Mouse (Mus musculus): ENCODE data around the gene BC017158. TPM values are rescaled to one million over a fixed set of nuclear protein-coding genes. Genes with fewer than 3 reads are reported as not detected.

BC017158 gene
- total RNA-seq, 1 experiment from 2014 or later = 6.9 TPM

DNA sequence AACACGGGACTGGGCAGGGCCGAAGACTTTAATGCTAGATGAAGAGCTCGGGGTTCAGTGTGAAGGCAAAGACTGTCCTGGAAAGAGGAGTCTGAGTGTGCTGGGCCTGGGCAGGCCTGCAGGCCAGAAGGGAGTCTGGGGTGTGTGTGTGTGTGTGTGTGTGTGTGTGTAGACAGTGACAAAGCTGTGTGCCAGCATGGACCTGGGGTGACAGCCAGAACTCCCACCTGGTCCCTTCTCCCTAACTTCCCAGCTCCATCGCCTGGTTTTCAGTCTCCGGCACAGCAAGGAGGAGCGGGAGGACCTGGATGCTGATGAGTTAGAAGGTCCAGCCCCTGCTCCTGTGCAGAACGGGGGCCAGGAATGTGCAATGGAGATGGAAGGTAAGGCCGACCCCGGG is 26.5 kb downstream of the BC017158 start:
- no peak for ATAC-seq (replicated peaks; ENCODE audit: insufficient number of reproducible peaks, low FRiP score, low TSS enrichment, poor library complexity, severe bottlenecking)

DNA sequence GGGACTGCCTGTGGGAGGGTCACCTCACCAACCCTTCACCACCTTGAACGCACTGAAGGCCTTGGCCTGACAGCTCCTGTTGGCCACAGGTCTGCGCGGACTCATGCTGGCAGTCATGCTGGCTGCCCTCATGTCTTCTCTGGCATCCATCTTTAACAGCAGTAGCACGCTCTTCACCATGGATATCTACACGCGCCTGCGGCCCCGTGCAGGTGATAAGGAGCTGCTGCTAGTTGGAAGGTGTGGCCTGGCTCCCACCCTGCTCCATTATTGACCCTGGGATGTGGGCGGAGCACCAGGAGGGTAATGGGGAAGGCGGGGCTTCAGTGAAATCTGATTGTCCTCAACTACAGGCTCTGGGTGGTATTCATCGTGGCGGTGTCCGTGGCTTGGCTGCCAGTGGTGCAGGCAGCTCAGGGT is 27.5 kb downstream of the BC017158 start:
- ATAC-seq (replicated peaks; ENCODE audit: insufficient number of reproducible peaks, low FRiP score, low TSS enrichment, poor library complexity, severe bottlenecking) = no peak

DNA sequence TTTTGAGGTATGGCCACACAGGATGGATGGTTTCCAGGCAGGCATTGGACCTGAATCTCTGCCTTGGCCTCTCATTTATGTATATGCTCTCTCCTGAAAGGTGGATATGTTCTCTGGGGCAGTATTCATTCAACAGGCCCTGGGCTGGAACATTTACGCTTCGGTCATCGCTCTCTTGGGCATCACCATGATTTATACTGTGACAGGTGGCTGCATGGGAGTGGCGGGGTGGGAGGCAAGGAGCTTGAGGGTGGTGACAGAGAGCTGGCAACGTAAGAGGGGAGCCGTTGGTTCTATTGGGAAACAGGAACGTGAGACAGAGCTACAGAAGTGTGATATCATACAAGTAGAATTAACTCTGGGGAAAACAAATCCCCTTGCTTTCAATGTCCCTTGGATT is 30.2 kb downstream of the BC017158 start:
- ATAC-seq (replicated peaks; ENCODE audit: insufficient number of reproducible peaks, low FRiP score, low TSS enrichment, poor library complexity, severe bottlenecking) = no peak

DNA sequence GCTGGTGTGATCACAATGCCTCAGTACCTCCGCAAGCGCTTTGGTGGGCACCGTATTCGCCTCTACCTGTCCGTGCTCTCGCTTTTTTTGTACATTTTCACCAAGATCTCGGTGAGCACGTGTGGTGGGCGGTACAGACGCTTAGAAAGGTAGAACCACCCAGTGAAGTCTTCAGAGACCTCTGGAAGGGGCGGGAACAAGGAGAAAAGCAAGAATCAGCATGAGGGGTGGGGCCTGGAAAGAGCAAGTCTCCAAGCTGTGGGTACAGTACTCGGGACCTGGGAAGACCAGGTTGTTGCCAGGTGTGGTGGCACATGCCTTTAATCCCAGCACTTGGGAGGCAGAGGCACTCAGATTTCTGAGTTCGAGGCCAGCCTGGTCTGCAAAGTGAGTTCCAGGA is 30.6 kb downstream of the BC017158 start:
- no peak for ATAC-seq (replicated peaks; ENCODE audit: insufficient number of reproducible peaks, low FRiP score, low TSS enrichment, poor library complexity, severe bottlenecking)

DNA sequence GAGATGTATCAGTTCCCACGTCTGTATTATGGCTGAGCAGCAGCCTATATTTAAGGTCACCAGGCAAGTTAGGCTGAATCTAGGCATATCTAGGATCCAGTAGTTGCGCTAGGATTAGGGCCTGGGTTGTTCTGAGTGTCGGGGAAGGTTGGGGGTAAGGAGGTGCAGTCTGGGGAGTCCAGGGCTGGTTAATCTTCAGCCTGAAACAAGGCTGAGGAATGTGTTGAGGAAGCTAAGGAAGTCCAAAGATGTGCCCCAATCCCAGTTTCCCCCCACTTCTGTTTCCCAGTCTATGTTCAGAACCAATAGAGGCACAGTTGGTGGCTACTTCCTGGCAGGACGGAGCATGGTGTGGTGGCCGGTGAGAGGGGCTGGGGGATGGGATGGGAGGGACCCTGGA is 31.9 kb downstream of the BC017158 start:
- no peak for ATAC-seq (replicated peaks; ENCODE audit: insufficient number of reproducible peaks, low FRiP score, low TSS enrichment, poor library complexity, severe bottlenecking)

DNA sequence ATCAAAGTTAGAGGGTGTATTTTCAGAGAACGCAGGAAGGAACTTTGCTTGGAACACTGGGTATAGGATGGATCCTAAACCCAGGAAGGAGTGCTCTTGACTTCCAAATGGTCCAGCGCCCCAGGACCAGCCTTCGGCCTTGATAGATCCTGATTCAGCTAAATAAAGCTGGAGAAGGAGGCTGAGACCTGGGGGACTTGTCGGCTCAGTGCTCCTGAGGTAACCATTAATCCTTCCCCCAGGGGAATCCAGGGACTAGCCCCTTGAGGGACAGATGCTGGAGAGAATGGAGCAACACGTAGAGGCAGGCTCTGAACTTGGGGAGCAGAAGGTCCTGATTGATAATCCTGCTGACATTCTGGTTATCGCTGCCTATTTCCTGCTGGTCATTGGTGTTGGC is 32.6 kb downstream of the BC017158 start, which contains the start of gene Slc5a2:
Gene Slc5a2 (plus strand): TSS at position 247 of the 400 bp plus-strand sequence.
- ATAC-seq (replicated peaks; ENCODE audit: insufficient number of reproducible peaks, low FRiP score, low TSS enrichment, poor library complexity, severe bottlenecking) = no peak

DNA sequence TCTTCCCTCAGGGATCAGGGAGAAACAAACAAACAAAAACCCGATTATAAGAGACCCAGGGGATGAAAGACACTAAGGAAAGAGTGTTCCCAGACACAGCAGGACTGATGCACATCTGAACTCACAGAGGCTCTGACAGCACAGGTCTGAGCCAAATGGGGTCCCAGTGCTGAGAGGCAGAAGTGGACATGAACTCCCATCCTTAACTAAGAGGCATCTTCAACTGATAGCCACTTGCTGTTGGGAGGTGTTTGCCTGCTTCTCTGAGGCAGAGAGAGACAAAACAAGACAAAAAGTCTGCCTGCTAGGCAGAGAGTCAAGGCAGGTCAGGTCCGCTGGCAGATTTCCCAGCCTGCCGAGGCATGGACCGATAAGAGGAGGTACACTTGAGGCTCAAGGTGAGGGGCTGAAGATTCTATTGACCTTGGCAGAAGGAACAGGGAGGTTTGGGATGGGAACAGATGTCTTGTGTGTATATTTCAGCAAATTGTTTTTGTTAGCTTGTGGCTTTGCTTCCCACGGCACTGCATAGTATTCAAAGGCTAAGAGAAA is 41.1 kb downstream of the BC017158 start:
- no peak for ATAC-seq (replicated peaks; ENCODE audit: insufficient number of reproducible peaks, low FRiP score, low TSS enrichment, poor library complexity, severe bottlenecking)

DNA sequence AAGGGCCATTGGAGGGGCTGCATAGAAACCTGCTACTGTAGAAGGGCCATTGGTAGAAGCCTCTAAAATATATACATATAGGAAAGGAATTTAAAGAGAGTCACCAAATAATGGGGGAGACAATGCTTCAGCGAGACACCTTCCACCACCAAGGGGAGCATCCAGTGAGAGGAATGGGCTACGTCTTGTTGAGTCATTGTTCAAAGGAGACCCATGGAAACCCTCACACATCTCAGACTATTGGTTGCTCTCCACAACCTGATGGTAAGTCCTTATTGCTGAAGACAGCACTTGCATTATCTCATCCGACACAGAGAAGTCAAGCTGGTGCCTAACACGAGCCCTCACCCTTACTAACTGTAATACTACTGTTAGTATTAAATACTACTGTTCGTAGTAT is 42.2 kb downstream of the BC017158 start:
- no peak for ATAC-seq (replicated peaks; ENCODE audit: insufficient number of reproducible peaks, low FRiP score, low TSS enrichment, poor library complexity, severe bottlenecking)

DNA sequence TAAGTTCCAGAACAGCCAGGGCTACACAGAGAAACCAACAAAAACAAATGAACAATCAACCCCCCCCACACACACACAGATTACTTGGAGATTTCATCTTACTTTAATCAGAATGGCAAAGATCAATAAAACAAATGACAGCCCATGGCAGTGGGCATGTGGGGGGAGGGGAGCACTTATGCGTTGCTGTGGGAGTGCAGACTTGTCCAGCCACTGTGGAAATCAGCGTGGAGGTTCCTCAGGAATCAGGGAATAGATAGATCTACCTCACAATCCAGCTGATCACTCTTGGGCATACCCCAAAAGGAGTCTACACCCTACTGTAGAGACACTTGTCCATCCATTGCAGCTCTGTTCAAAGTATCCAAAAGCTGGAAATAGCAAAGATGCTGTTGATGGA is 43.0 kb downstream of the BC017158 start:
- ATAC-seq (replicated peaks; ENCODE audit: insufficient number of reproducible peaks, low FRiP score, low TSS enrichment, poor library complexity, severe bottlenecking) = no peak

DNA sequence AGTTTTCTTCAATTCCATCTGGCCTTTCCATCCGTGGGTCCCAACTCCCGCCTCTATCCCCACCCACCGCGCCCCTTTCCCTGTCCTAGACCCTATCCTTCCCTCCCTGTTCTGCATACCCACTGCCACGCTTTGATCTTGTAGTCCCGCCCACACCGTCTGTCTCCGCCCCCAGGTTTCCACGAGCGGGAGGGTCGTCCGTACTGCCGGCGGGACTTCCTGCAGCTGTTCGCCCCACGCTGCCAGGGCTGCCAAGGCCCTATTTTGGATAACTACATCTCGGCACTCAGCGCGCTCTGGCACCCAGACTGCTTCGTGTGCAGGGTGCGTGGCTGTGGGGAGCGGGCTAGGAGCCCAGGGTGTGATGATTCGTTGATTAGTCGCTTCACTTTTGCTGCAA is 45.4 kb downstream of the BC017158 start:
- ATAC-seq (replicated peaks; ENCODE audit: insufficient number of reproducible peaks, low FRiP score, low TSS enrichment, poor library complexity, severe bottlenecking) = no peak

DNA sequence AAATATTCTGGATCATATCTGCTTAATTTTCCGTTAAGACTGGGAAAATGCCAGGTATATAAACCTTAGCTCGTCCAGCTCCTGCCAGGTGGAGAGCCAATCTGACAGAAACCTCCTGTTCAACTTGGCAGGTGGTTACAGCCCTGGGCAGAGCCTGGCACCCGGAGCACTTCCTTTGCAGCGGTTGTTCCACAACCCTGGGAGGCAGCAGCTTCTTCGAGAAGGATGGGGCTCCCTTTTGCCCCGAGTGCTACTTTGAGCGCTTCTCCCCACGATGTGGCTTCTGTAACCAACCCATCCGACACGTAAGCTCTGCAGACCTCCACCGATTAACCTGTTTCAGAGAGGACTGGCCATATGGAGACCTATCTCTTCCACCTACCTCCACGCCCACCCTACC is 46.0 kb downstream of the BC017158 start:
- no peak for ATAC-seq (replicated peaks; ENCODE audit: insufficient number of reproducible peaks, low FRiP score, low TSS enrichment, poor library complexity, severe bottlenecking)

DNA sequence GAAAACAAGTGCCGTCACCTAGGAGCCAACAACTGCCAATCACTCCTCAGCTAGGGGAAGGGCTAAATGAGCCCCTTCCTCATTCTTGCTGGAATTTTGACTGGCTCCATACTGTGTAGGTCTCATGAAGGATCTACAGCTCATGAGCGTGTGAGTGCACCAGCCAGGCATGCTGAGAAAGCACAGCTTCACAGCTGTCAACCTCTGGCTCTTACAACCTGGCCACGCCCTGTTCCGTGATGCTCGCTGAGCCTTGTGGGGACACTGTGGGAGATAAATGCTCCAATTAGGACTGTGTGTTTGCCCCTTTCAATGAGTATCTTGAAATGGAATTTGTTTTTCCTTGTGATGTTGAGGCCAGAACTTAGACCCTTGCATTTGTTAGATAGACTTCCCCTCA is 48.0 kb downstream of the BC017158 start:
- ATAC-seq (replicated peaks; ENCODE audit: insufficient number of reproducible peaks, low FRiP score, low TSS enrichment, poor library complexity, severe bottlenecking) = no peak

DNA sequence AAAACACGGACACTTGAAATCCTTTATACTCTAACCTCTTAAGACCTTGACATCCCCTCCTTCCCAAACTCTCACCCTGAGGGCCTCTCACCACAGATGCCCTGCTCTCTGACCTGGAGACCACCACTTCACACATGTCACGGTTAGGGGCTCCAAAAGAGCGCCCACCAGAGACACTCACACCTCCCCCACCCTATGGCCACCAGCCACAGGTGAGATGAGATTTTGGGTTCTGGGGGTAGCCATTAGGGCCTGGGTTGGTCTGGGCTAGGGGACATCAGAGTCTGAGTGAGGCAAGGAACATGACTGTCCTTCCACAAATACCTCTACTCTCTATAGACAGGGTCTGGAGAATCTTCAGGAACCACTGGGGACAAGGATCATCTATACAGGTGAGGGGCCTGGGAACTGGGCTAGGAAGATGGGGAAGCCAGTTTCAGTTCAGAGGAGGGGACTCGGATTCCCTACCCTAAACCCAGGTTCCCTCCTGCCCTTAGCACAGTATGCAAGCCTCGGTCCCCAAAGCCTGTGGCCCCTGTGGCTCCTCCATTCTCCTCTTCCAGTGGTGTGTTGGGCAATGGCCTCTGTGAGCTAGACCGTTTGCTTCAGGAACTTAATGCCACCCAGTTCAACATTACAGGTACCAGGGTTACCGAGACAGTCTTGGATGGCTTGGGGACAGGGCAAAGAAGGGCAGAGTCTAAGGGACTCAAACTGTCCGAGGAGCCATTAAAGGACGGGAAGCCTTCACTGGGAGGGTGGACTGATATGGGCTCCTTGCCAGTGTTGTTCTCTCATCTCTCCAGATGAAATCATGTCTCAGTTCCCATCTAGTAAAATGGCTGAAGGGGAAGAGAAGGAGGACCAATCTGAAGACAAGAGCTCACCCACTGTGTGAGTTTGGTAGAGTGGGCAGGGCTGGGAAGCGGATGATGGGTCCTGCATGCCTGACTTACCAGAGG is 49.6 kb downstream of the BC017158 start:
- no peak for ATAC-seq (replicated peaks; ENCODE audit: insufficient number of reproducible peaks, low FRiP score, low TSS enrichment, poor library complexity, severe bottlenecking)

DNA sequence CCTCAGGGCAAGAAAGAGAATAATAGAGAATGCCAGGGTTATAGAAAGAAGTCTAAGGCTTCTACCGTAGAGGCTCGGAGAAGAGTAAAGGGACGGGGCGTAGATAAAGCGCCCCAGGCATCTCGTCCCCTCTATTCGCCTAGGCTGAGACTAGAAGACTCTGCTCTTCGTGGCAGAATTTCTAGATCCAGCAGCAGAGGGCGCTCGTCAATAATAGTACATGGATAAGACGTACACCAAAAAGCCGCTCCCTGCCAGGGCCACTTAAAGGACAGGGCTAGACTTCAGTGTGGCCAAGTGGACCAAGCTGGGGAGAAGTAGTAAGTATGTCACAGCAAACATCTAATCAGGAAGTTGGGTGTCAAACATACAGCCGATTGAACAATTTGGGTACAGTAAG is 50.5 kb downstream of the BC017158 start:
- peak; percentile 62; the same call in 1 of the 2 replicates for ATAC-seq (replicated peaks; ENCODE audit: insufficient number of reproducible peaks, low FRiP score, low TSS enrichment, poor library complexity, severe bottlenecking)

DNA sequence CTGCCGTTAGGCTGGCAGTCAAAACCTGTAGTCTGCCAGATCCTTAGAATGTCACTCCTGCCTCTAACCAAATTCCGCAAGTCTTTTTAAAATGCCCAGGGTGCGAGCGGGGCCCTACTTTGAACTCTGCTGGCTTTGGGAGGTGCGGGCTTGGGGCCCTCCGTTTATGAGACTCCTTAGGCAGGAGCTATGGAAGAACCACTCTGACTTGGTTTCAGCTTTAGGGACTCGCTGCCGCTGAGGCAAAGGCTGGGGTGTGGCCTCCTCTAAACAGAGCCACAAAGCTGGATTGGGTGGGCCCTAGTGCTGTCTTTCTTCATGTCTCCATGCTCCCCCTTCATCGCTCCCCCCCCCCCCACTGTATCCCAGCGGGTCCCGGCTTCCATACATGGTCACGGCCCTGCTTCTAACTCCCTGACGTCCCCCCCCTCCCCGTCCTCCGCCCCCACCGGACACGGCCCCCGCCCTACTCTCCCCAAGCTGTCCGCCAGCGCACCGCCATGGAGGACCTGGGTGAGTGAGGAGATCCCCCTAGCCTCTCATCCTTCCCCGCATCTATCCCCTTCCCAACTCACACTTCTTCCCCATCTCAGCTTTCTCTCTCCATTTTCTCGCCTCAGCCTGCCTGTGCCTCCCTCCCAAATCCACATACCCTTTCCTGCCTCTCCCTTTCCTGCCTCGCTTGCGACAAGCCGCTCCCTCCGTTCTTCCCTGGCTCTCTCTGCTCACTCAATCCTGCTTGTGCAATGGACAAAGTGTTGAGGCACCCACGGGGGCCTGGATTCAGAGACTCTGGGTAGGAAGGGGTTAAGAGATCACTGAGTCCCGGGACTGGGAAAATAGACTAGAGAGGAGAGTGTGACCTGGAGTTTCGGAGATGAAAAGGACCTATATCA is 51.2 kb downstream of the BC017158 start, which contains the start of gene Tgfb1i1:
Gene Tgfb1i1 (plus strand): TSS at position 317 of the 896 bp plus-strand sequence.
- no peak for ATAC-seq (replicated peaks; ENCODE audit: insufficient number of reproducible peaks, low FRiP score, low TSS enrichment, poor library complexity, severe bottlenecking)

DNA sequence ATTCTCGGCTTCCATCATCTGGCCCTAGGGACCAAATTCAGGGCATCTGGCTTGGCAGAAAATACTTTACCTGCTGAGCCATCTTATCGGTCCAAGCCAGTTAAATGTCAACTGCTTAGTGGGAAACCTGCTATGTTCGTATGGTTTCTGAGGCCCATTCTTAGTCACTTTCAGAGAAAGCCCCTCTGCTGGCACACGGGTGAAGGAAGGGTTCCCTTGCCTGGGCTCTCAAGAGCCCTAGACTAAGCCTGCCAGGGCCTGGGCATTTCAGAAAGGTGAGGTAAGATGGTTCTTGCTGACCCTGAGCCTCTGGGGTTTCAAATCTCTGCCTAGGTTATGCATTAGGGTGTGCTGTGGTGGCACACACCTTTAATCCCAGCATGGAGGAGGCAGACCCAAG is 52.4 kb downstream of the BC017158 start:
- no peak for ATAC-seq (replicated peaks; ENCODE audit: insufficient number of reproducible peaks, low FRiP score, low TSS enrichment, poor library complexity, severe bottlenecking)

DNA sequence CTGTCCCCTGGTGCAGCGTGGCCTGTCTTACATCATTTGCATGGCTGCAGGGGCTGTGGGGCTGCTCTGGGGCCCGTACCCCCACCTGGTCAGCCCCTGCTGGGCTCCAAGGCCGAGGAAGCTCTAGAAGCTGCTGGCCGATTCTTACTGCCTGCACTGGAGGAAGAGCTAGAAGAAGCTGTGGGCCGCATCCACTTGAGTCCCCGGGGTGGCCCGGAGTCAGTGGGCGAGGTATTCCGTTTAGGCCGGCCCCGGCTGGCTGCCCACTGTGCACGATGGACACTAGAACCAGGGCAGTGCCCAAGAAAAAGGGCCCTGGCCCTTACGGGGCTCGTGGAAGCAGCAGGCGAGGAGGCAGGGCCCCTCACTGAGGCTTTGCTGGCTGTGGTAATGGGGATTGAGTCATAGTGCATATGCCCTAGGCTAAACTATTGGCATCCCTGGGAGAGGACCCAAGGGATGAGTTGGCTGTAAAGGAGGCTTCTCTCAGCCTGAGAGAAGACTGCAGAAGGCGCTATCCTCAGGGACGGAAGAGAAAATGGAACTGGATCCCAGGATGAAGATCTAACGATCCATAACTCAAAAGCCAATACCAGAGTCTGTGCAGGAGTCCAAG is 53.5 kb downstream of the BC017158 start:
- no peak for ATAC-seq (replicated peaks; ENCODE audit: insufficient number of reproducible peaks, low FRiP score, low TSS enrichment, poor library complexity, severe bottlenecking)

DNA sequence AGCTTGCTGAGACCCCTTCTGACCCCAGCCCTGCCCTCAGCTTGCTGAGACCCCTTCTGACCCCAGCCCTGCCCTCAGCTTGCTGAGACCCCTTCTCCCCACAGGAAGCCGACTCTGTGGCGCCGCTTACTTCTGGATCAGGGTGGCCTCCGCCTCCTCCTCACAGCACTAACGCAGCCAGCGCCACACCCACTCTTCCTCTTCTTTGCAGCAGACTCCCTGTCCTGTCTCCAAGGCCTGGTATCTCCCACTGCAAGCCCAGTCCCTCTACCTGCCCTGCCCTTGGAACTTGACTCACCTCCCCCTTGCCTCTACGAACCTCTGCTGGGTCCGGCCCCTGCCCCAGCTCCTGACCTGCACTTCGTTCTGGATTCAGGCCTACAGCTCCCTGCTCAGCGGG is 54.0 kb downstream of the BC017158 start:
- ATAC-seq (replicated peaks; ENCODE audit: insufficient number of reproducible peaks, low FRiP score, low TSS enrichment, poor library complexity, severe bottlenecking) = no peak

DNA sequence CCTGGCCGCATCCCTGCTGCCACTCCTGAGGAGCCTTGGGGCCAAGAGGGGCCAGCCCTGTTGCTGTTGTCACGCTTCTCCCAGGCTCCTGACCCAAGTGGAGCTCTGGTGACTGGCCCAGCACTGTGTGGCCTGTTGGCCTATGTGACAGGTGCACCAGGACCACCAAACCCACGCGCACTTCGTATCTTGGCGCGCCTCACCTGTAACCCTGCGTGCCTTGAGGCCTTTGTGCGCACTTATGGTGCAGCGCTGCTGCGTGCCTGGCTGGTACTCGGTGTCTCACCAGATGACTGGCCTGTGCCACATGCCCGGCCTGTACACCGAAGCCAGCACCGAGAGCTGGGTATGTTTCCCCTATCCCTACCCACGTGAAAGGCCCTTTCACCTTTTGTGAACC is 55.6 kb downstream of the BC017158 start:
- no peak for ATAC-seq (replicated peaks; ENCODE audit: insufficient number of reproducible peaks, low FRiP score, low TSS enrichment, poor library complexity, severe bottlenecking)

Measured in monocyte, adult 5-6 weeks (primary cell).